Mouse (Mus musculus) midbrain, embryonic 13.5 days (tissue): Measurements from ENCODE around the gene Dusp28. TPM values are rescaled to one million over a fixed set of nuclear protein-coding genes. Genes with fewer than 3 reads are reported as not detected.
A peak's percentile ranks its signal among the peaks of the same experiment; 100 is the strongest.

Experiments
- ATAC-seq: fragments of 200-750 bp; cut with Nextera tagmentation; 2 replicates; pipeline ENCODE4 v1.8.0; 2017; ENCODE audit warnings: mild to moderate bottlenecking, moderate TSS enrichment, moderate library complexity
- H3K27ac ChIP-seq: fragments of 300-500 bp; sonication (generic); 2 replicates; pipeline ENCODE4 v1.5.1; 2015; ENCODE audit warnings: inconsistent platforms, mild to moderate bottlenecking, moderate library complexity
- H3K27me3 ChIP-seq: fragments of 300-500 bp; sonication (generic); 2 replicates; pipeline ENCODE4 v1.6.1; 2015; ENCODE audit warnings: mild to moderate bottlenecking, inconsistent platforms
- H3K36me3 ChIP-seq: fragments of 300-500 bp; sonication (generic); 2 replicates; pipeline ENCODE4 v1.6.1; 2015; ENCODE audit warnings: mild to moderate bottlenecking, inconsistent platforms
- H3K4me1 ChIP-seq: fragments of 300-500 bp; sonication (generic); replicated peaks from 2 replicates; pipeline ENCODE4 v1.6.1; 2015; ENCODE audit warnings: inconsistent platforms
- H3K4me2 ChIP-seq: fragments of 300-500 bp; sonication (generic); replicated peaks from 2 replicates; pipeline ENCODE4 v1.6.1; 2015; ENCODE audit warnings: moderate library complexity, mild to moderate bottlenecking, inconsistent platforms
- H3K4me3 ChIP-seq: fragments of 300-500 bp; sonication (generic); replicated peaks from 2 replicates; pipeline ENCODE4 v1.5.1; 2015; ENCODE audit warnings: mild to moderate bottlenecking, inconsistent platforms
- H3K9ac ChIP-seq: fragments of 300-500 bp; sonication (generic); replicated peaks from 2 replicates; pipeline ENCODE4 v1.6.1; 2015; ENCODE audit warnings: mild to moderate bottlenecking, inconsistent platforms
- H3K9me3 ChIP-seq: fragments of 300-500 bp; sonication (generic); 2 replicates; pipeline ENCODE4 v1.6.1; 2016; ENCODE audit warnings: mild to moderate bottlenecking, inconsistent platforms
- WGBS: fragments of 180-500 bp; shearing (Covaris S2); methylation state at CpG from one replicate; pipeline ENCODE4 v1.1.7; 2015; 5-methylcytosine and 5-hydroxymethylcytosine counted together
- polyA plus RNA-seq: library from polyadenylated mRNA; unstranded; fragments of >200 nt; fragmentation: Nextera tagmentation; extraction: Ambion mirVana; gene quantifications from 2 replicates; pipeline ENCODE4 v1.2.1, GENCODE M21; 2015

Dusp28 gene
- polyA plus RNA-seq, 1 experiment from 2014 or later: 15.7 TPM

DNA sequence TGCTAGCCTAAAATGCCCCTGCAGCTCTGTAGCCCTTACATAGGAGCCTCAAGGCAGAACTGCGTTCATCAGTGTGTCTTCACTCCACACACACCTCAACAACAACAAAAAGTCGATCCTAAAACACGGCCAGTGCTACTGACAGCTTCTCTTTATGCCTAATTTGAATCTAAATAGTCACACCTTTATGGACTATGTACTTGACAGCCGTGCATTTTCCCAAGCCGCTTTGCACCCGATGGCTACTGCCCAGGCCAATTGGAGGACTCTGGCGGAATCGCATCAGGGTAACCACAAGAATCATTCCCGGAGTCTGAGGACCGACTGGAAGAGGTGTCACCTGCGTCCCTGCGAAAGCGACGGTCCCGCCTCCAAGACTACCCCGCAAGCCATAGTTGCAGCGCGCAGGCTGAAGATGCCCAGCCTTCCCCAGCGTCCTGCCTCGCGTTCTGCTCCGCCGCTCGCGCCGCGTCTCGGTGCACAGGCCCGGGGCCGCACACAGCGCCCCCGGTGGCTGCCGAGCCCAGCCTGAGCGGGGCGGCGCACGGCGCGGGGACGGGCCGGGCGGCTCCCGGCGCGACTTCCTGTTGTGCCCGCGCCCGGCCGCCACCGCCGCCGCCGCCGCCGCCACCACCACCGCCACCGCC lies 3.6 kb downstream of the Dusp28 start, which contains the start of gene Rnpepl1:
Gene Rnpepl1, plus strand, starts transcription at position 545 of the 647 bp plus-strand sequence.
- WGBS: under 1% methylated on average over 34 of the region's 57 CpGs
- Histone ChIP-seq H3K4me1 (peaks cover 50% of the 10 kb centered on the region), H3K27ac (peak within 1 kb of the TSS; percentile 96), H3K36me3 (peaks cover 16% of the 10 kb centered on the region), H3K4me2 (peak within 1 kb of the TSS; percentile 96), H3K4me3 (peak within 1 kb of the TSS; percentile 86), H3K27me3 (peaks cover 15% of the 10 kb centered on the region; the same call in 1 of the 2 replicates), H3K9me3 (no peaks in the 10 kb centered on the region), H3K9ac (peak within 1 kb of the TSS; percentile 94)
- ATAC-seq: peak; percentile 79

DNA sequence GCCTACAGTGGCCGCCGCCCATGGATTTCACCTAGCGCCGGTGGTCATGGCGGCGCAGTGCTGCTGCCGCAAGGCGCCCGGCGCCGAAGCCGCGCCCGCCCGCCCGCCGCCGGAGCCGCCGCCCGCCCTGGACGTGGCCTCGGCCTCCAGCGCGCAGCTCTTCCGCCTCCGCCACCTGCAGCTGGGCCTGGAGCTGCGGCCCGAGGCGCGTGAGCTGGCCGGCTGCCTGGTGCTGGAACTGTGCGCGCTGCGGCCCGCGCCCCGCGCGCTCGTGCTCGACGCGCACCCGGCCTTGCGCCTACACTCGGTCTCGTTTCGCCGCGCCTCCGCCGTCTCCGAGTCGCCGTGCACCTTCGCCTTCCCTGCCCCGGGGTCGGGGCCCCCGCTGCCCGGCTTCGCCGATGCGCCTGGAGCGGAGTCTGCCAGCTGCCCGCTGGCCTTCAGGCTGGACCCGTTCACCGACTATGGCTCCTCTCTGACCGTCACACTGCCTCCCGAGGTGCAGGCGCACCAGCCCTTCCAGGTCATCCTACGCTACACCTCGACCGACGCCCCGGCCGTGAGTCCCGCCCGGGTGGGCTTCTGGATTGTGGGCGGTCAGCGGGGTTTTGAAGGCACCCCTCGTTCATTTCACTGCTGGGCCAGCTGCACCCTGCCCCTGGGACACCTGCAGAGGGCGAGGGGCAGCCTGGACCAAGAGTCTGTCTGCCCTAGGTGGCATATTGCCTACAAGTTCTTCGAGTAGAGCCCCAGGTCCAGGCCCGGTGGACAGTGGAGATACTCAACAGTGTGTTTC lies 4.3 kb downstream of the Dusp28 start:
- peaks cover 15% of the 10 kb centered on the region; the same call in 1 of the 2 replicates for H3K27me3 ChIP-seq
- peak overlapping the region; percentile 96 for H3K4me2 ChIP-seq
- ATAC-seq: peak; percentile 57
- no peaks in the 10 kb centered on the region for H3K9me3 ChIP-seq
- H3K4me3 ChIP-seq: peak overlapping the region; percentile 86
- peak overlapping the region; percentile 94 for H3K9ac ChIP-seq
- H3K36me3 ChIP-seq: peaks cover 24% of the 10 kb centered on the region
- WGBS: 2% methylated on average over 39 of the region's 85 CpGs
- H3K4me1 ChIP-seq: peaks cover 50% of the 10 kb centered on the region
- peak overlapping the region; percentile 96 for H3K27ac ChIP-seq

DNA sequence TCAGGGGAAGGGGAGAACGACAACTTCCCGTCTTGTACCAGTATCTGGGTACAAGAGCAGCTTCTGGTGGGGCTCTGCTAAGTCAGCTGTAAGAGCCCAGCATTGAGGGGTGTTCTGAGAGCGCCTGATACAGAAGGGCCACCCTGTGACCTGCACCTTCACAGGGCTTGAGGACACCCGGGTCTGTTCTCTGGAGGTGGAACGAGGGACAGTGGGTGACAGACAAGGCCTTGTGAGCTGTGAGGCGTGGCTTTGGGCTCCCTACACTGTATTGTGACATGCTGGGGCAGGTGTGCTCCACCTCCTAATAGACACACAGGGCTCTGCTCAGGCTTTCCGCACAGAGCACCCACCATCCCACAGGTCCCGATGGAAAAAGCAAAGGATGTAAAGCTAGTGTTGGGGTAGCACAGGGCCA lies 4.9 kb downstream of the Dusp28 start:
- Histone ChIP-seq H3K27ac (peak overlapping the region; percentile 96), H3K9me3 (no peaks in the 10 kb centered on the region), H3K36me3 (peaks cover 30% of the 10 kb centered on the region), H3K9ac (peak overlapping the region; percentile 94), H3K27me3 (peaks cover 15% of the 10 kb centered on the region; the same call in 1 of the 2 replicates), H3K4me1 (peaks cover 45% of the 10 kb centered on the region), H3K4me2 (peak overlapping the region; percentile 96), H3K4me3 (peak overlapping the region; percentile 86)
- ATAC-seq: no peak
- WGBS: 38% methylated on average over 8 of the region's 8 CpGs

DNA sequence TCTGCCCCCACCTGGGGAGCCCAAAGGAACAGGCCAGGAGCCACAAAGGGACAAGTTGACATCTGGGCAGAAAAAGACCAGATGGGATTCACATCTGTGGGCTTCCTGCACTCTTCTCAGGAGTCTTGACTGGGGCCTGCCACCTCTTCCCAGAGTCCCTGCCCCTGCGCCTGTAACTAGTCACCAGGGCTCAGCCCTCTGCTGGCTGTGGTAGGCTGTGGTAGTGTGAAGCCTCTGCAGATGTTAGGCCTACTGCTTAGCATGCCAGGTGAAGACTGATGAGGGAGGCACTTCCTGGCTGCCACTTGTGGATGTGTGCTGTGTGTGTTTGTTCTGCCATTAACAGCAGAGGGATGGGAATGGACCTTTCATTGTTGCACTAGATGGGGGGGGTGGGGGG lies 5.5 kb downstream of the Dusp28 start:
- Histone ChIP-seq H3K9ac (peak overlapping the region; percentile 94), H3K4me2 (peak overlapping the region; percentile 96), H3K4me3 (peak overlapping the region; percentile 86), H3K27ac (no peak overlapping the region), H3K9me3 (no peaks in the 10 kb centered on the region), H3K36me3 (peaks cover 35% of the 10 kb centered on the region), H3K27me3 (peaks cover 15% of the 10 kb centered on the region; the same call in 1 of the 2 replicates), H3K4me1 (peaks cover 45% of the 10 kb centered on the region)
- WGBS: 48% methylated on average over 1 of the region's 1 CpGs
- no peak for ATAC-seq

DNA sequence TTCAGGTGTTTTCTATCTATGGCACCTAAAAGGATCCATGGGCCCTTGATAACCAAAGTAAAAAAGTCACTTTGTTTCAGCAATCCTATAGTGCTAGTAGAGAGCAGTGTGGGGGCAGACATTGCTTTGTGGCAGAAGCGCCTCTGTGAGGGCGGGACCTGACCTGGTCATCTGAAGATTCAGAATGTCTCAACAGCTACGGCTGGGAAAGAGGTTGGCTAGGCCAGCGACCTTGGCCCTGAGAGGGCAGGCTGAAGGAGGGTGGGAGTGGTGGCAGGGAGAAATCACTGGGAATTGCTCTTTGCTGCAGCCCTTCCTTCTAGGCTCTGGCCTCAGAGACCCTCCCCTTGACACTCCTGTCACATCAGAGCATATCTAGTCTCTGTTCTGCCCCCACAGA lies 7.5 kb downstream of the Dusp28 start:
- Histone ChIP-seq H3K4me3 (no peak overlapping the region), H3K27me3 (peaks cover under 1% of the 10 kb centered on the region; the same call in 1 of the 2 replicates), H3K9ac (0 out of 2 replicates have a peak overlapping the region, but pooled peaks have one; percentile 44), H3K4me2 (no peak overlapping the region), H3K36me3 (peaks cover 55% of the 10 kb centered on the region), H3K9me3 (no peaks in the 10 kb centered on the region), H3K27ac (no peak overlapping the region), H3K4me1 (peaks cover 36% of the 10 kb centered on the region)
- WGBS: 89% methylated on average over 4 of the region's 4 CpGs
- ATAC-seq: no peak

DNA sequence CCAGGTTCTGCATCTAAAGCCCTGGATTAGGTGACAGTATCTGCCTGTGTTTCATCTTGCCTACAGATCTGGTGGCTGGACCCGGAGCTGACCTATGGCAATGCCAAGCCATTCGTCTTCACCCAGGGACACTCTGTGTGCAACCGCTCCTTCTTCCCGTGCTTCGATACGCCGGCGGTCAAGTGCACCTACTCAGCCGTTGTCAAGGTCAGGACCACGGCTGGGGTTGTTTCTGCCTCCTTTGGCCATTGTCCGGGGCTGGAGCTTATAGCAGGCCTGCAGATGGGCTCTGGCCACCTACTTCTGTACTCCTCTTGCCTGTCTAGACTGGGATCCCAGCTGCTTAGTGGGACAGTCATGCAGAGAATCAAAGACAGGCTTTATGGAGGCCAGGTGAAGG lies 8.2 kb downstream of the Dusp28 start:
- H3K4me3 ChIP-seq: no peak overlapping the region
- ATAC-seq: no peak
- peaks cover 28% of the 10 kb centered on the region for H3K4me1 ChIP-seq
- H3K4me2 ChIP-seq: no peak overlapping the region
- peaks cover 62% of the 10 kb centered on the region for H3K36me3 ChIP-seq
- 95% methylated on average over 11 of the region's 11 CpGs for WGBS
- H3K27ac ChIP-seq: no peak overlapping the region
- H3K9me3 ChIP-seq: no peaks in the 10 kb centered on the region
- H3K27me3 ChIP-seq: no peaks in the 10 kb centered on the region
- no peak overlapping the region for H3K9ac ChIP-seq

DNA sequence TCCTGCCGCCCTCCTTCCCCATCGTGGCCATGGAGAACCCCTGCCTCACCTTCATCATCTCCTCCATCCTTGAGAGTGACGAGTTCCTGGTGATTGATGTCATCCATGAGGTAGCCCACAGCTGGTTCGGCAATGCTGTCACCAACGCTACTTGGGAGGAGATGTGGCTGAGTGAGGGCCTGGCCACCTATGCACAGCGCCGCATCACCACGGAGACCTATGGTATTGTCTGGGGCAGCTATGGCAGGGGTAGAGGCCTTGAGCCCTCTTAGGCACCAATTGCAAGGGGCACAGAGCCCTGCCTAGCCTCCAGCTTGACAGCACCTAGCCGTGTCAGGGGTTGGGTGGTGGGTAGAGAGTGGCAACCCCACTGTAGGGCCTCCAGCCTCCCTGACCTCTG lies 9.9 kb downstream of the Dusp28 start:
- WGBS: 95% methylated on average over 9 of the region's 9 CpGs
- no peak for ATAC-seq
- Histone ChIP-seq H3K9me3 (no peaks in the 10 kb centered on the region), H3K4me2 (no peak overlapping the region), H3K4me1 (peaks cover 19% of the 10 kb centered on the region), H3K27ac (no peak overlapping the region), H3K9ac (no peak overlapping the region), H3K36me3 (peaks cover 79% of the 10 kb centered on the region), H3K27me3 (no peaks in the 10 kb centered on the region), H3K4me3 (no peak overlapping the region)

DNA sequence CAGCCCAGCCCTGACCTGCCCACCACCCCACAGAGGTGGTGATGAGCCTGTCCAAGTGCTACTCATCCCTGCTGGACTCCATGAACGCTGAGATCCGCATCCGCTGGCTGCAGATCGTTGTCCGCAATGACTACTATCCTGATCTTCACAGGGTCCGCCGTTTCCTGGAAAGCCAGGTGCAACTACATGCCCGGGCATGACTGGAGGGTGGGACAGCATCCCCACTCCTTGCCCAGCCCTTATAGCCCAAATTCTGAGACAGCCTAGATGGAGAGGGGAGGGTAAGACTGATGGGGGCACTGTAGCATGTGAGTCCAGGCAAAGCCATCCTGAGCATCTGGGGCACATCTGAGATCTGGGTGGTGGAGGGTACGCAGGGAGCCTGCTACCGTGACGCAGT lies 12.4 kb downstream of the Dusp28 start:
- H3K4me3 ChIP-seq: no peak overlapping the region
- no peak overlapping the region for H3K4me2 ChIP-seq
- H3K27ac ChIP-seq: no peak overlapping the region
- peaks cover 75% of the 10 kb centered on the region for H3K36me3 ChIP-seq
- H3K4me1 ChIP-seq: no peaks in the 10 kb centered on the region
- ATAC-seq: no peak
- no peaks in the 10 kb centered on the region for H3K27me3 ChIP-seq
- 95% methylated on average over 11 of the region's 11 CpGs for WGBS
- no peaks in the 10 kb centered on the region for H3K9me3 ChIP-seq
- no peak overlapping the region for H3K9ac ChIP-seq

DNA sequence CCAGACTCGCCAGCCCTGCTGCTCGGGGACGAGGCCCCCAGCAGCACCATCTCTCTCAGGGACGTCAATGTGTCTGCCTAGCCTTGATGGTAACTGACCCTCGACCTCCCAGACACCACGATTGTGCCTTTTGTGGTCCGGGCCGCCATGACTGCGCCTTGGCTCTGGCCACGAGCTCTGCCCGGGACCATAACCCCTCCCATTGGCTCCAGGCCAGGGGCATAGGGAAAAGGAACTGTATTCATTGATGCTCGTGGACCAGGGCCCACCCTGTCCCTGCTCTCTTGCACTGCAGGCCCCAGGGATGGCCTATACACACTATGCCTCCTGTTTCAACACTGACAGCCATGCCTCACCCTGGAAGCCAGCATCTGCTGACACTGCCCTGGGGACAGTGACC lies 13.0 kb downstream of the Dusp28 start:
- Histone ChIP-seq H3K27me3 (no peaks in the 10 kb centered on the region), H3K27ac (no peak overlapping the region), H3K9ac (no peak overlapping the region), H3K4me2 (no peak overlapping the region), H3K4me3 (no peak overlapping the region), H3K4me1 (no peaks in the 10 kb centered on the region), H3K9me3 (no peaks in the 10 kb centered on the region), H3K36me3 (peaks cover 68% of the 10 kb centered on the region)
- WGBS: 87% methylated on average over 12 of the region's 12 CpGs
- no peak for ATAC-seq

DNA sequence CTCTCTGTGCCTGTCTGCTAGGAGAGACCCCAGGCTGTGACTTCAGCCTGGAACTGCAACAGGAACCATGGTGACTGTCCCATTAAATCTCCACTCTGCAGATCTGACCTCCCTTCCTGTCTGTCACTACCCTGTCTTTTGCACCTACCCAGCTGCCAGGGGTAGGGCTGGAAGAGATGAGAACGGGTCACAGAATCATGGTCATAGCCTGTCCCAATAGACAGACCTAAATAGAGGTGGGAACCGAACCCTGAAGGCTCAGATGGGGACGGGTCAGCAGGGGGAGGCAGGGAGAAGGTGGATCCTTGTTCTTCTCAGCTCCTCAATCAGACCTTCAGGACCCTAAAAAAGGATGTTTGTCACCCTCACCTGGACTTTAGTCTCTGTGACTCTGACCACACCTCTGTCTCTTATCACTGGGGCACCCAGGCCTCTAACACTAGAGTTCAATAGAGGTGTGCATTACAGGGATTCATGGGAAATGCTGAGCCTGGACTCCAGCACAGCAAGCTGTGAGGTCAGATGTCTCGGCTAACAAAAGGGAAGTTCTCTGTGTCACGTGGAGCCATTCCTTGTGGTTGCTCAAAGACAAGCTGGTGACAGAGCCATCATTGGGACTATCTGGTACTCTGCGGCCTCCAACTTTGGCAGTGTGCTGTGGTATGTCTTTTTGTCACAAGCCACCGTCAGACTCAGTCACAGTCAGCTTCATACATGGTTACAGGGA lies 13.9 kb downstream of the Dusp28 start:
- WGBS: 81% methylated on average over 7 of the region's 7 CpGs
- H3K27ac ChIP-seq: peak overlapping the region; percentile 17; the same call in 1 of the 2 replicates
- H3K9me3 ChIP-seq: no peaks in the 10 kb centered on the region
- H3K27me3 ChIP-seq: no peaks in the 10 kb centered on the region
- H3K4me2 ChIP-seq: no peak overlapping the region
- peaks cover 60% of the 10 kb centered on the region for H3K36me3 ChIP-seq
- no peak overlapping the region for H3K9ac ChIP-seq
- H3K4me3 ChIP-seq: no peak overlapping the region
- no peak for ATAC-seq
- no peaks in the 10 kb centered on the region for H3K4me1 ChIP-seq

DNA sequence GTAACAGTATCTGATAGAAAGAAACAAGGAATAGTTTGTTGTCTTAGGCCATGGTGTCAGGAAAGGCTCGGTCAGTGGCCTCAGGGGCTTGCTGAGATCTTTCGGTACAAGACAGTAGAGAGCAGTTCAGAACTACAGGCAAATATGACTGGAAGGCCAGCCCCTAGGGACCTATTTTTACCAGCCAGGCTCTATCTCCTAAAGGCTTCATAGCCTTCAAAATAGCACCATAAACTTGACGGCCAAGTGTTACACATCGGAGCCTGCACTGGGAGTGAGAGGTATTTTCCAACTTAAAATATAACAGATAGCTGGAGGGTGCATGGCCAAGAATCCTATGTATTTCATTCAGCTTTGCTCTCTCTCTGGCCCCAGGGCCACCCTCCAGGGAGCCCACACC lies 14.7 kb downstream of the Dusp28 start:
- Histone ChIP-seq H3K4me1 (no peaks in the 10 kb centered on the region), H3K27ac (no peak overlapping the region), H3K4me3 (no peak overlapping the region), H3K36me3 (peaks cover 51% of the 10 kb centered on the region), H3K9me3 (no peaks in the 10 kb centered on the region), H3K9ac (no peak overlapping the region), H3K27me3 (no peaks in the 10 kb centered on the region), H3K4me2 (no peak overlapping the region)
- 92% methylated on average over 4 of the region's 4 CpGs for WGBS
- no peak for ATAC-seq
